Mouse (Mus musculus) olfactory bulb, adult 2 months (tissue): ENCODE data around the gene Prkn.

Source experiments
- CTCF ChIP-seq: fragments of 200-500 bp; IDR thresholded peaks from 2 replicates; pipeline ENCODE4 v1.5.1; 2012; ENCODE audit warnings: low read depth, mild to moderate bottlenecking, low read length, moderate library complexity; ENCODE audit not compliant: insufficient read depth
- POLR2A ChIP-seq: fragments of 200-500 bp; IDR thresholded peaks from 2 replicates; pipeline ENCODE4 v1.6.1; 2012; ENCODE audit warnings: mild to moderate bottlenecking, low read depth, low read length, moderate library complexity; ENCODE audit not compliant: insufficient read depth

DNA sequence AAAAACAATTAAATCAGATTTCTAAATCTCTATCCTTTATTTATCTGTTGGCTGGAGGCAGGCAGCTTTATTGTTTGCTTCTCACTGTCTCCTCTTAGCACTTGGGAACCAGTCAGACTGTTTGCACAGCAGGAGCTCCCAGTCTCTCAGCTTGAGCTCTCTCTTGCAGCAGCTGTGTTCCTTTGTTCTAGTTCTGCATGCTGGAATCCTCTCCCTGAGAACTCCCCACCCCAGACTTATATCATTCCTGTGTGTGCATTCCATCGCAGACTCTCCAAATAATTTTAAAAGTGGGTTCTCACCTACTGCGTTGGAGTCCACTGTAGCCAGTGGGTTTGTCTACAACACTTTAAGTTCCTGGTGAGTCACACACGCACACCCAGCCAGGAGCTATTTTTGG lies 1181.1 kb downstream of the Prkn start:
- no peak for TF ChIP-seq POLR2A
- TF ChIP-seq CTCF: no peak
